Mouse (Mus musculus) stomach, adult 2 months (tissue): ENCODE measurements around the gene Olfr444. TPM values are rescaled to one million over a fixed set of nuclear protein-coding genes. Genes with fewer than 3 reads are reported as not detected.

Source experiments
- polyA plus RNA-seq: library from polyadenylated mRNA; depleted of rRNA; stranded (reverse); fragments of >200 nt; gene quantifications from 2 replicates; pipeline ENCODE4 v1.2.3, GENCODE M21; 2012; rRNA removed

Olfr444 gene
- not detected in 2 replicates for polyA plus RNA-seq

GRCm38 (mm10) chr6:42948767-42949166 is at the start of gene Olfr444:
TSS of gene Olfr444 (plus strand) at chr6:42949067.

GRCm38 (mm10) chr6:42908578-42908977 is 40.3 kb upstream of the Olfr444 start, which contains the start of gene Olfr447:
TSS of gene Olfr447 (plus strand) at chr6:42908878.

GRCm38 (mm10) chr6:42921077-42921476 is 27.8 kb upstream of the Olfr444 start, which contains the start of gene Olfr446:
TSS of gene Olfr446 (plus strand) at chr6:42921377.

Other genes starting within 250 kb of the Olfr444 start
- gene Tcaf1, start 239.0 kb upstream of the Olfr444 start, polyA plus RNA-seq: 3.0 and 3.2 TPM in 2 replicates
- gene Olfr453, start 209.7 kb upstream of the Olfr444 start, polyA plus RNA-seq: not detected in 2 replicates
- not detected in 2 replicates for gene Olfr38, start 192.7 kb upstream of the Olfr444 start, polyA plus RNA-seq
- not detected in 2 replicates for gene Olfr452, start 164.0 kb upstream of the Olfr444 start, polyA plus RNA-seq
- not detected in 2 replicates for gene Olfr450, start 137.1 kb upstream of the Olfr444 start, polyA plus RNA-seq
- not detected in 2 replicates for gene Olfr449, start 114.7 kb upstream of the Olfr444 start, polyA plus RNA-seq
- gene Olfr448, start 58.6 kb upstream of the Olfr444 start, polyA plus RNA-seq: not detected in 2 replicates
- gene Olfr447, start 40.2 kb upstream of the Olfr444 start, polyA plus RNA-seq: not detected in 2 replicates
- not detected in 2 replicates for gene Olfr446, start 27.7 kb upstream of the Olfr444 start, polyA plus RNA-seq
- gene Olfr441, start 157.3 kb downstream of the Olfr444 start, polyA plus RNA-seq: not detected in 2 replicates
- gene Olfr237-ps1, start 197.5 kb downstream of the Olfr444 start, polyA plus RNA-seq: not detected in 2 replicates
- not detected in 2 replicates for gene Olfr437, start 214.2 kb downstream of the Olfr444 start, polyA plus RNA-seq
- gene Olfr13, start 223.1 kb downstream of the Olfr444 start, polyA plus RNA-seq: not detected in 2 replicates
- gene Olfr435, start 248.1 kb downstream of the Olfr444 start, polyA plus RNA-seq: not detected in 2 replicates